Mouse (Mus musculus) hindbrain, embryonic 11.5 days (tissue): ENCODE measurements around the gene Lrrtm1. TPM values are rescaled to one million over a fixed set of nuclear protein-coding genes. Genes with fewer than 3 reads are reported as not detected.

Experiments
- ATAC-seq: fragments of 200-750 bp; cut with Nextera tagmentation; 2 replicates; pipeline ENCODE4 v1.8.0; 2017; ENCODE audit warnings: mild to moderate bottlenecking, moderate TSS enrichment, moderate library complexity; ENCODE audit not compliant: low FRiP score
- DNase-seq: peaks from one replicate; pipeline ENCODE4 v3.0.0-alpha.2; 2015; ENCODE audit warnings: low spot score
- H3K27ac ChIP-seq: fragments of 300-500 bp; sonication (generic); 2 replicates; pipeline ENCODE4 v1.5.1; 2014; ENCODE audit warnings: mild to moderate bottlenecking, low read depth, low read length
- H3K27me3 ChIP-seq: fragments of 300-500 bp; sonication (generic); 2 replicates; pipeline ENCODE4 v1.6.1; 2014; ENCODE audit warnings: mild to moderate bottlenecking, low read length, moderate library complexity, mixed read lengths; ENCODE audit not compliant: control insufficient read depth, insufficient read depth
- H3K36me3 ChIP-seq: fragments of 300-500 bp; sonication (generic); 2 replicates; pipeline ENCODE4 v1.6.1; 2014; ENCODE audit warnings: mild to moderate bottlenecking, low read length, moderate library complexity, mixed read lengths; ENCODE audit not compliant: control insufficient read depth, insufficient read depth
- H3K4me1 ChIP-seq: fragments of 300-500 bp; sonication (generic); replicated peaks from 2 replicates; pipeline ENCODE4 v1.6.1; 2014; ENCODE audit warnings: low read length, mixed read lengths; ENCODE audit not compliant: control insufficient read depth, insufficient read depth
- H3K4me2 ChIP-seq: fragments of 300-500 bp; sonication (generic); replicated peaks from 2 replicates; pipeline ENCODE4 v1.6.1; 2014; ENCODE audit warnings: mild to moderate bottlenecking, low read depth, low read length
- H3K4me3 ChIP-seq: fragments of 300-500 bp; sonication (generic); 2 replicates; pipeline ENCODE4 v1.5.1; 2014; ENCODE audit warnings: low read depth, low read length
- H3K9ac ChIP-seq: fragments of 300-500 bp; sonication (generic); 2 replicates; pipeline ENCODE4 v1.6.1; 2014; ENCODE audit warnings: low read depth, low read length
- H3K9me3 ChIP-seq: fragments of 300-500 bp; sonication (generic); 2 replicates; pipeline ENCODE4 v1.6.1; 2016; ENCODE audit warnings: low read length; ENCODE audit not compliant: control insufficient read depth
- WGBS: fragments of 180-500 bp; shearing (Covaris S2); extraction: QIAGEN DNeasy Blood & Tissue Kit; methylation state at CpG from one replicate; pipeline ENCODE4 v1.1.7; 2014; 5-methylcytosine and 5-hydroxymethylcytosine counted together
- polyA plus RNA-seq: library from polyadenylated mRNA; unstranded; fragments of >200 nt; fragmentation: Nextera tagmentation; extraction: Ambion mirVana; gene quantifications from 2 replicates; pipeline ENCODE4 v1.2.1, GENCODE M21; 2014

The Lrrtm1 gene
- polyA plus RNA-seq, 1 experiment from 2014 or later: 8.6 TPM

DNA sequence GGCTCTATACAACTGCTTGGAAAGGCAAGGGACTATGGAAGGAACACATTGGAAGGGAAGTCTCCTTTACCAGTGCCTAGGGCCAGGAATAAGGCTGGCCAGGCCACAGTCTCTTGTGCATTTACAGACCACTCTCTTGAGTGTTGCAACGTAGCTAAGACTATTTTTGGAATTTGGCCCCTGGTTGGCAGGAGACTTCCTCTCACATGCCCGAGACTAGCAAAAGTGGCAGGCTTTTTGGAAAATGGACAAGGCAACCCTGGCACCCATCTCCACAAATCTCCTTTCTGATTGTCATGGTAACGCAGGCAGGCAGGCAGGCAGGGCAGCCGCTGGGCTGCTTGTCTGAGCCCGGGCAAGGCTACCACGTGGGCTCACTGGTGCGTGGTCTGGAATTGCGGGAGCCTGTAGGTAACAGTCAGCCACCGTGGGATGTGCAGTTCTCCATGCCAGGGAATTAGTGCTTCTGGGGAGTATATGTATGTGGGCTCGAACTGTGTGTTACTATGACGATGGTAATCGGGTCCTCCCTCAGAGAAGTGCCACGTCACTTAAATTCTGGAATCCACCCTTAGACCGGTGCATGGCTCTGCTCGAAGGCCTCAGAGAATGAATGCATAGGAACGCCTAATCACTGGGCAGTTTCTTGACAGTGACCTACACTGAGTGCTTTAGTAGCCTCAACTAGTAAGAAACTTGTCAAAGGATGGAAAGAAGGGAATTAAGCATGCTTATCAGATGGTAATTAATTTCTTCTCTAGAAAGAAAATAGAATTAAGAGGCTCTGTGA, 19.4 kb upstream of the Lrrtm1 start:
- no peaks in the 10 kb centered on the region for H3K9me3 ChIP-seq
- DNase-seq: peak; percentile 13
- H3K4me1 ChIP-seq: no peaks in the 10 kb centered on the region
- no peaks in the 10 kb centered on the region for H3K36me3 ChIP-seq
- peak; percentile 85; the same call in 1 of the 2 replicates for ATAC-seq
- H3K9ac ChIP-seq: no peak overlapping the region; the same call in 1 of the 2 replicates
- no peak overlapping the region for H3K27ac ChIP-seq
- no peak overlapping the region for H3K4me2 ChIP-seq
- H3K4me3 ChIP-seq: no peak overlapping the region
- WGBS: 60% methylated on average over 16 of the region's 16 CpGs
- no peaks in the 10 kb centered on the region for H3K27me3 ChIP-seq

DNA sequence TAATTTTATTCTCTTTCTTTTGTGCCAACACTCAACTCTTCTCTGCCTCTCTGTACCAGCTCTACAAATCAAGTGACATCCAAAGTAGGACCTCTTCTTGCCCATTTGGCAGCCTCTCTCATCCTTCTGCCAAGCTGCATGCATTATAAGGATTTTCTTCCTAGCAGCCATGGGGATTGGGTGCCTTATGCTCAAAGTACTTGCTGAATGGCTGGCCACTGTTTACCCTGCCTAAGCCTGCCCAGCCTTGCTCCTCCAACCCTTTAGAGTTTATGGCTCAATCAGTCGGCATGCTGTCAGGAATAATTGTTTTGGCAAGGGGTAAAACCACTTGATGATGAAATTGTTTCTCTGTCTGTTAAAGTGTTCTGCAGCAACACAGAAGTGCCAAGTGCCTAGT, 2.1 kb upstream of the Lrrtm1 start:
- ATAC-seq (no peak), DNase-seq (no peak)
- H3K9me3 ChIP-seq: no peaks in the 10 kb centered on the region
- no peaks in the 10 kb centered on the region for H3K4me1 ChIP-seq
- H3K36me3 ChIP-seq: no peaks in the 10 kb centered on the region
- H3K4me2 ChIP-seq: no peak overlapping the region
- no peak overlapping the region for H3K27ac ChIP-seq
- H3K27me3 ChIP-seq: peaks cover 13% of the 10 kb centered on the region
- WGBS: 63% methylated on average over 1 of the region's 1 CpGs
- no peak overlapping the region for H3K9ac ChIP-seq
- no peak overlapping the region for H3K4me3 ChIP-seq

DNA sequence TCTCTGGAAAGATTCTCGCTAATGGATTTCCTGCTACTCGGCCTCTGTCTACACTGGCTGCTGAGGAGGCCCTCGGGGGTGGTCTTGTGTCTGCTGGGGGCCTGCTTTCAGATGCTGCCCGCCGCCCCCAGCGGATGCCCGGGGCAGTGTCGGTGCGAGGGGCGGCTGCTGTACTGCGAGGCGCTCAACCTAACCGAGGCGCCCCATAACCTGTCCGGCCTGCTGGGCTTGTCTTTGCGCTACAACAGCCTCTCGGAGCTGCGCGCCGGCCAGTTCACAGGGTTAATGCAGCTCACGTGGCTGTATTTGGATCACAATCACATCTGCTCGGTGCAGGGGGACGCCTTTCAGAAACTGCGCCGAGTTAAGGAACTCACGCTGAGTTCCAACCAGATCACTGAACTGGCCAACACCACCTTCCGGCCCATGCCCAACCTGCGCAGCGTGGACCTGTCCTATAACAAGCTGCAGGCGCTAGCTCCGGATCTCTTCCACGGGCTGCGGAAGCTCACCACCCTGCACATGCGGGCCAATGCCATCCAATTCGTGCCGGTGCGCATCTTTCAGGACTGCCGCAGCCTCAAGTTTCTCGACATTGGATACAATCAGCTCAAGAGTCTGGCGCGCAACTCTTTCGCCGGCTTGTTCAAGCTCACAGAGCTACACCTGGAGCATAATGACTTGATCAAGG, 1.2 kb downstream of the Lrrtm1 start:
- Histone ChIP-seq H3K36me3 (no peaks in the 10 kb centered on the region), H3K27ac (peak overlapping the region; percentile 79), H3K9ac (peak overlapping the region; percentile 68), H3K4me3 (peak overlapping the region; percentile 46), H3K4me2 (peak overlapping the region; percentile 94), H3K4me1 (no peaks in the 10 kb centered on the region), H3K9me3 (no peaks in the 10 kb centered on the region), H3K27me3 (peaks cover 16% of the 10 kb centered on the region)
- ATAC-seq (peak; percentile 86), DNase-seq (peak; percentile 76)
- WGBS: under 1% methylated on average over 43 of the region's 43 CpGs

DNA sequence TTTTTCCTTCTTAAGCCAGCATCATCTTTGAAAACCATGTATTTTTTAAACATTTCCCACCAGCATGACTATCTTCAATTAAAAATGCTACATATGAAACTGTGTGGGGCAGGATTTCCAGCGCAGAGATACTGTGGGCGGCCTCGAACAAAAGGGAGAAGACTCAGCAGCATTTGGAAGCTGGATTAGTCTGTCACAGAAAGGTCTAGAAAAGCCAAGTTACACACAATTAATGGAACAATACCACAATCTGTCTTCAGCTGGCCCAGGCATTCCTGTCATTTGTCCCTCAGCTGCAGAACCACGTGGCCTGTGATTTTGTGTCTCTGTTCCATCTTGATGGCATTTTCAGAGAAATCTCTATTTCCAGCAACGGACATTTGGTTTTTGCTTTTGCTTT, 11.0 kb downstream of the Lrrtm1 start:
- H3K4me3 ChIP-seq: no peak overlapping the region
- no peaks in the 10 kb centered on the region for H3K27me3 ChIP-seq
- no peaks in the 10 kb centered on the region for H3K36me3 ChIP-seq
- WGBS: 83% methylated on average over 5 of the region's 5 CpGs
- H3K4me2 ChIP-seq: no peak overlapping the region
- no peak for ATAC-seq
- DNase-seq: no peak
- H3K9ac ChIP-seq: no peak overlapping the region
- no peaks in the 10 kb centered on the region for H3K9me3 ChIP-seq
- H3K27ac ChIP-seq: no peak overlapping the region
- H3K4me1 ChIP-seq: no peaks in the 10 kb centered on the region

DNA sequence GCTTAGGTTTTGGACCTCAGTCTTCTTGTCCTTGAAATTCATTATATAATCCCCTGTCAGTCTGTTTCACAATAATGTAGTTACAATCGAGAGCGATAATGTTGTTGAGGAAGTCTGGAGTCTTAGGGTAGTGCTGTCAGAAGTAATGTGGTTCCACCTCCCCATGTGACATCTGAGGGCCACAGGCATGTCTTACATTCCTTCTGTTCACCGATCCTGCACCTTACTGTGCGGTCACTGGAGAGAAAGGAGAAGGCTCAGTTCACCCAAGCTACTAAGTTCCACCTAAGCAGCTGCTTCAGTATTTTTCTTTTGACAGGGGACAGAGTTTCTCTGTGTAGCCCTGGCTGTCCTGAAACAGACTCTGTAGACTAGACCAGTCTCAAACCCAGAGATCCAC, 13.9 kb downstream of the Lrrtm1 start:
- H3K27me3 ChIP-seq: no peaks in the 10 kb centered on the region
- 92% methylated on average over 4 of the region's 4 CpGs for WGBS
- no peak overlapping the region for H3K4me2 ChIP-seq
- no peaks in the 10 kb centered on the region for H3K36me3 ChIP-seq
- no peaks in the 10 kb centered on the region for H3K9me3 ChIP-seq
- H3K27ac ChIP-seq: no peak overlapping the region
- no peak for DNase-seq
- ATAC-seq: no peak
- no peak overlapping the region for H3K4me3 ChIP-seq
- H3K4me1 ChIP-seq: no peaks in the 10 kb centered on the region
- no peak overlapping the region for H3K9ac ChIP-seq

DNA sequence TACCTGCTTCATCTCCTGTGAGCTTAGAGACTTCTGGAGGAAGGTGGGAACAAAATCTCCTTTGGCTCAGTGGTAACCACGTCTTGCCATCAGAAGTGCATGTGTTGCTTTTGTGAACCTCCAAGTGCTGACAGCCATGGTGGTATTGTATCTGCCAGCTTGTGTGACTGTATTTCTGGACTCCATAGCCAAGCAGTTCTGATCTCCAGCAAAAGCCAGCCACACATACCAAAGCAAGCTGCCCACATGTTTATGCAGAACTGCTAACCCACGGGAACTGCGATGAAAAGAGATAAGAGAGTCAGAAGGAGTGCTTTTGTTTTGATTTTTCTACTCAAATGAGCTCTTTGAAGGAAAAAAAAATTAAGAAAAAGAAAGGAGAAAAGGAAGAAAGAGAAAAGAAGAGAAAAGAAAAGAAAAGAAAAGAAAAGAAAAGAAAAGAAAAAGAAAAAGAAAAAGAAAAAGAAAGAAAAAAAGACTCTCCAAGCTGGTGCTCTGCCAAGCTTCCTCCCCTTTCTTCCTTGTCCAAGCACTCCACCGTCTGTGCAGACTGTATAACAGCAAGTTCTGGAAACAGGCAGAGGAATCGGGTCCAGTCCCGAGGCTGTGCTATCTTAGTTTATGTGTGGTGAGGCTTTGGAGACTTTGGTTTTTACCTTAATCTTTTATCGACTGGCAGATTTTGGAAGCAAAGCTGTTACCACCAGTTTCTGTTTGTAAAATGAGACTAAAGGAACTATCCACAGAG, 15.0 kb downstream of the Lrrtm1 start:
- DNase-seq: peak; percentile 18
- Histone ChIP-seq H3K9ac (no peak overlapping the region), H3K27ac (no peak overlapping the region), H3K27me3 (no peaks in the 10 kb centered on the region), H3K36me3 (no peaks in the 10 kb centered on the region), H3K4me2 (no peak overlapping the region), H3K9me3 (no peaks in the 10 kb centered on the region), H3K4me1 (no peaks in the 10 kb centered on the region), H3K4me3 (no peak overlapping the region)
- ATAC-seq: no peak
- WGBS: 53% methylated on average over 7 of the region's 7 CpGs

DNA sequence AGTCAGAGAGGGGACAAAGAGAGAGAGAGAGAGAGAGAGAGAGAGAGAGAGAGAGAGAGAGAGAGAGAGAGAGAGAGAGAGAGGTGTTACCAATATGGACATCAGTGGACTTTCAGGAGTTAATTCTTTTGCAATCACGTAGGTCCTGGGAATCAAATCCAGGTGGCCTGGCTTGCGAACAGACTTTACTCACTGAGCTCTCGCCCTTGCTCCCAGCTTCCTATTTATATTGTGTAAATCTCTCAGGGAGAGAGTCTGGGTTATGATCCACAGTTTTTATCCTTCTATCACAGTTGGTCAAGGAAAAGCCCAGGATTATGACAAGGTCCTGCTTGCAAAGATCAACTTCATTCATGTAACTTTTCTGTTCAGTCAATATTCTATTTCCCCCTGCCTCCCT, 22.7 kb downstream of the Lrrtm1 start:
- H3K9me3 ChIP-seq: no peaks in the 10 kb centered on the region
- WGBS: 60% methylated on average over 3 of the region's 3 CpGs
- no peak overlapping the region for H3K4me2 ChIP-seq
- H3K4me1 ChIP-seq: no peaks in the 10 kb centered on the region
- DNase-seq: no peak
- H3K36me3 ChIP-seq: no peaks in the 10 kb centered on the region
- ATAC-seq: no peak
- H3K9ac ChIP-seq: no peak overlapping the region
- H3K4me3 ChIP-seq: no peak overlapping the region
- no peak overlapping the region for H3K27ac ChIP-seq
- no peaks in the 10 kb centered on the region for H3K27me3 ChIP-seq

DNA sequence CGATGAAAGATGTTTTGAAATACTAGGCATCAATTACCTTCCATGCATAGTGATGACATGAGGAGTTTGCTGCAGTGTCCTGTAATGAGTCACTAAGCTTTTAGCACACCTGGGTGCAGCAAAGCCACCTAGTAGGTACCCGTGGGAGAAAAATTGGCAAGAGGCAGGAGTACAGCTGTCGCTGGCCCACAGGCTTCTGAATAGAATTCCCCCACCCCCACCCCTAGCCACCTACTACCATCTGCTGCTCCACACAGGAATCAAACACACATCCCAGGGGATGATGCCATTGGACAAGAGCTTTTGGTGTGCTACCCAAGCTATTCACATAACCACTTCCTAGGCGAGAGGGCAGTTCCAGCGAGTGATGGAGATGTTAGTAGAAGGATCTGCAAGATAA, 36.3 kb downstream of the Lrrtm1 start:
- H3K9ac ChIP-seq: no peak overlapping the region
- H3K27ac ChIP-seq: no peak overlapping the region
- ATAC-seq (no peak), DNase-seq (no peak)
- no peak overlapping the region for H3K4me3 ChIP-seq
- 85% methylated on average over 5 of the region's 5 CpGs for WGBS
- H3K27me3 ChIP-seq: no peaks in the 10 kb centered on the region
- H3K36me3 ChIP-seq: no peaks in the 10 kb centered on the region
- H3K4me1 ChIP-seq: no peaks in the 10 kb centered on the region
- no peak overlapping the region for H3K4me2 ChIP-seq
- H3K9me3 ChIP-seq: no peaks in the 10 kb centered on the region
